Mouse (Mus musculus): ENCODE data around the gene Tmc3.

Tmc3 gene

GRCm38 (mm10) chr7:83598997-83599912, 14.5 kb downstream of the Tmc3 start:
- DNase-seq (ENCODE audit: low read depth), result no peak

- peak; percentile 14 for DNase-seq (ENCODE audit: low read depth)
These were observed 15.2 kb downstream of the Tmc3 start for GRCm38 (mm10) chr7:83599913-83600286.

- DNase-seq (ENCODE audit: low read depth), result no peak
These were observed 19.6 kb downstream of the Tmc3 start for GRCm38 (mm10) chr7:83604180-83604944.

GRCm38 (mm10) chr7:83606796-83607195, 22.1 kb downstream of the Tmc3 start:
- no peak for DNase-seq (ENCODE audit: low read depth)

- no peak for DNase-seq (ENCODE audit: low read depth)
These were observed 25.2 kb downstream of the Tmc3 start for GRCm38 (mm10) chr7:83609891-83610290.

GRCm38 (mm10) chr7:83611886-83612285, 27.2 kb downstream of the Tmc3 start:
- DNase-seq (ENCODE audit: low read depth), result no peak

GRCm38 (mm10) chr7:83615272-83615671, 30.5 kb downstream of the Tmc3 start:
- DNase-seq (ENCODE audit: low read depth), result no peak

- no peak for DNase-seq (ENCODE audit: low read depth)
These were observed 31.1 kb downstream of the Tmc3 start for GRCm38 (mm10) chr7:83615815-83616214.

- no peak for DNase-seq (ENCODE audit: low read depth)
These were observed 31.5 kb downstream of the Tmc3 start for GRCm38 (mm10) chr7:83616268-83616667.

- DNase-seq (ENCODE audit: low read depth), result no peak
These were observed 34.0 kb downstream of the Tmc3 start for GRCm38 (mm10) chr7:83618709-83619108.

- no peak for DNase-seq (ENCODE audit: low read depth)
These were observed 37.9 kb downstream of the Tmc3 start for GRCm38 (mm10) chr7:83622582-83622981.

GRCm38 (mm10) chr7:83624065-83624464, 39.3 kb downstream of the Tmc3 start:
- no peak for DNase-seq (ENCODE audit: low read depth)

- no peak for DNase-seq (ENCODE audit: low read depth)
These were observed 42.0 kb downstream of the Tmc3 start for GRCm38 (mm10) chr7:83626557-83627257.

- no peak for DNase-seq (ENCODE audit: low read depth)
These were observed 42.6 kb downstream of the Tmc3 start for GRCm38 (mm10) chr7:83627369-83627768.

- peak; percentile 13 for DNase-seq (ENCODE audit: low read depth)
These were observed 46.5 kb downstream of the Tmc3 start for GRCm38 (mm10) chr7:83631073-83631827.

GRCm38 (mm10) chr7:83631828-83632681, 47.3 kb downstream of the Tmc3 start, which contains the start of gene Stard5:
TSS of gene Stard5 (plus strand) at chr7:83631959.
- peak; percentile 89 for DNase-seq (ENCODE audit: low read depth)

GRCm38 (mm10) chr7:83632682-83633120, 48.0 kb downstream of the Tmc3 start:
- DNase-seq (ENCODE audit: low read depth), result no peak

- no peak for DNase-seq (ENCODE audit: low read depth)
These were observed 49.1 kb downstream of the Tmc3 start for GRCm38 (mm10) chr7:83633856-83634255.

GRCm38 (mm10) chr7:83635726-83636125, 51.0 kb downstream of the Tmc3 start:
- DNase-seq (ENCODE audit: low read depth), result no peak

GRCm38 (mm10) chr7:83636425-83636824, 51.7 kb downstream of the Tmc3 start:
- no peak for DNase-seq (ENCODE audit: low read depth)
